Mouse (Mus musculus) kidney, postnatal 0 days (tissue): ENCODE results near the gene Lrrc14b. TPM values are rescaled to one million over a fixed set of nuclear protein-coding genes. Genes with fewer than 3 reads are reported as not detected.

Experiments used
- ATAC-seq: fragments of 200-750 bp; cut with Nextera tagmentation; replicated peaks from 2 replicates; pipeline ENCODE4 v1.8.0; 2017; ENCODE audit warnings: low read depth, moderate number of reproducible peaks, moderate TSS enrichment, moderate library complexity; ENCODE audit not compliant: low FRiP score
- DNase-seq: peaks from one replicate; pipeline ENCODE4 v3.0.0-alpha.2; 2016; ENCODE audit warnings: low spot score
- H3K27ac ChIP-seq: fragments of 300-500 bp; sonication (generic); 2 replicates; pipeline ENCODE4 v1.5.1; 2014; ENCODE audit warnings: mild to moderate bottlenecking
- H3K27me3 ChIP-seq: fragments of 300-500 bp; sonication (generic); 2 replicates; pipeline ENCODE4 v1.6.1; 2014; ENCODE audit warnings: low read length, mixed read lengths; ENCODE audit not compliant: insufficient read depth
- H3K36me3 ChIP-seq: fragments of 300-500 bp; sonication (generic); 2 replicates; pipeline ENCODE4 v1.6.1; 2014; ENCODE audit warnings: low read length, mixed read lengths; ENCODE audit not compliant: insufficient read depth
- H3K4me1 ChIP-seq: fragments of 300-500 bp; sonication (generic); replicated peaks from 2 replicates; pipeline ENCODE4 v1.6.1; 2014; ENCODE audit warnings: antibody characterized with exemption, low read length, mixed read lengths; ENCODE audit not compliant: insufficient read depth
- H3K4me2 ChIP-seq: fragments of 300-500 bp; sonication (generic); 2 replicates; pipeline ENCODE4 v1.6.1; 2014; ENCODE audit warnings: mild to moderate bottlenecking, low read length, moderate library complexity, mixed read lengths
- H3K4me3 ChIP-seq: fragments of 300-500 bp; sonication (generic); replicated peaks from 2 replicates; pipeline ENCODE4 v1.5.1; 2014; ENCODE audit warnings: low read depth, low read length
- H3K9ac ChIP-seq: fragments of 300-500 bp; sonication (generic); 2 replicates; pipeline ENCODE4 v1.6.1; 2014; ENCODE audit warnings: low read depth, low read length
- H3K9me3 ChIP-seq: fragments of 300-500 bp; sonication (generic); replicated peaks from 2 replicates; pipeline ENCODE4 v1.6.1; 2016; ENCODE audit warnings: low read length, inconsistent platforms, mixed read lengths
- CTCF ChIP-seq: IDR thresholded peaks from 2 replicates; pipeline ENCODE4 v1.5.1; 2016; ENCODE audit warnings: antibody characterized with exemption, low read depth, mild to moderate bottlenecking, moderate library complexity
- WGBS: fragments of 180-500 bp; shearing (Covaris S2); extraction: QIAGEN DNeasy Blood & Tissue Kit; methylation state at CpG from one replicate; pipeline ENCODE4 v1.1.7; 2014; 5-methylcytosine and 5-hydroxymethylcytosine counted together
- microRNA counts: library from miRNA; unstranded; fragments of <30 nt; microRNA quantifications from one replicate; lab custom pipeline; 2015
- microRNA-seq: library from miRNA; unstranded; fragments of <30 nt; microRNA quantifications from one replicate; pipeline ENCODE4, GENCODE M21; 2016
- polyA plus RNA-seq: library from polyadenylated mRNA; unstranded; fragments of >200 nt; fragmentation: Nextera tagmentation; extraction: Ambion mirVana; gene quantifications from 2 replicates; pipeline ENCODE4 v1.2.1, GENCODE M21; 2015

The Lrrc14b gene
- polyA plus RNA-seq, 1 experiment from 2014 or later = not detected

DNA sequence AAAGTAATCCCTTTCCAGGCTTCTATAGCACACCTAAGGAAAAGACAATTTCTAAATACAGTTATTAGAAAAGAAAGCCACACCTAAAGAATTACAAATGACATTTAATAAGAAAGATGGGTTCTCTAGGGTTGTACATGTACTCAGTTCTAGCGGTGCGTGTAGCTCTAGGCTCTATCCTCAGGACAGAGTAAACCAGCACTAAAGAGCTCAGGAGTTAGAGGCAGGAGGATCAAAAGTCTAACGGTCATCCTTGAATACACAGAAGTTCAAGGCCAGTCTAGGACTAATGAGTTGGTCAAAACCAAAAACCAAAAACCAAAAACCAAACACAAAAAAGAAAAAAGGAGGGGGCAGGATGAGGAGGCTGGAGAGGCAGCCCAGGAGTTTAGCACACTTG is 49.2 kb downstream of the Lrrc14b start:
- Histone ChIP-seq H3K36me3 (peaks cover 16% of the 10 kb centered on the region), H3K4me1 (no peaks in the 10 kb centered on the region), H3K27ac (no peak overlapping the region), H3K4me2 (no peak overlapping the region), H3K9me3 (no peaks in the 10 kb centered on the region), H3K4me3 (no peak overlapping the region), H3K9ac (no peak overlapping the region), H3K27me3 (no peaks in the 10 kb centered on the region)
- 95% methylated on average over 3 of the region's 3 CpGs for WGBS
- TF ChIP-seq CTCF = no peak
- no peak for DNase-seq
- ATAC-seq = no peak

MicroRNAs within 50 kb of the gene (microRNA counts, 519-probe panel; counts per million panel counts)
- microRNA mmu-miR-692 (lab: Ali Mortazavi, UCI) = 330 counts per million, percentile 68 among the panel's probes with 10 or more counts

Small RNAs within 50 kb of the gene (microRNA-seq; reads per million reads assigned to microRNA genes)
- gene Mir692-3 = not detected

Other genes starting within 250 kb of the Lrrc14b start
- gene Slc9a3, start 242.5 kb downstream of the Lrrc14b start, polyA plus RNA-seq = 10.3 and 10.8 TPM in 2 replicates
- gene Exoc3, start 155.3 kb downstream of the Lrrc14b start, polyA plus RNA-seq = 59.2 and 61.2 TPM in 2 replicates
- 0.45 and 0.46 TPM in 2 replicates for gene Ahrr, start 71.7 kb downstream of the Lrrc14b start, polyA plus RNA-seq
- 183 and 186 TPM in 2 replicates for gene Pdcd6, start 46.4 kb downstream of the Lrrc14b start, polyA plus RNA-seq
- 305 and 346 TPM in 2 replicates for gene Sdha, start 13.7 kb downstream of the Lrrc14b start, polyA plus RNA-seq
- gene Ccdc127, start 13.7 kb downstream of the Lrrc14b start, polyA plus RNA-seq = 42.7 and 44.1 TPM in 2 replicates
- 6.6 and 7.1 TPM in 2 replicates for gene Zfp72, start 26.8 kb upstream of the Lrrc14b start, polyA plus RNA-seq
- 185 and 186 TPM in 2 replicates for gene Ftl1-ps1, start 35.7 kb upstream of the Lrrc14b start, polyA plus RNA-seq
- gene Zfp825, start 130.0 kb upstream of the Lrrc14b start, polyA plus RNA-seq = 18.7 and 21.6 TPM in 2 replicates